Mouse (Mus musculus) ES-E14 (cell line): Measurements from ENCODE around the gene Tcea2.

ENCODE experiments used
- CHD2 ChIP-seq: IDR thresholded peaks from 2 replicates; pipeline ENCODE4 v1.6.1; 2014; ENCODE audit warnings: mild to moderate bottlenecking, low read depth, low read length, inconsistent platforms
- HCFC1 ChIP-seq: IDR thresholded peaks from 2 replicates; pipeline ENCODE4 v1.6.1; 2012; ENCODE audit warnings: low read length, inconsistent platforms, borderline replicate concordance; ENCODE audit not compliant: insufficient read depth
- MAFK ChIP-seq: IDR thresholded peaks from 2 replicates; pipeline ENCODE4 v1.6.1; 2014; ENCODE audit warnings: mild to moderate bottlenecking, low read depth, low read length, inconsistent platforms; ENCODE audit not compliant: insufficient read depth
- ZC3H11A ChIP-seq: IDR thresholded peaks from 2 replicates; pipeline ENCODE4 v1.6.1; 2012; ENCODE audit warnings: low read depth, mild to moderate bottlenecking, inconsistent platforms, low read length, borderline replicate concordance
- ZNF384 ChIP-seq: IDR thresholded peaks from 2 replicates; pipeline ENCODE4 v1.6.1; 2012; ENCODE audit warnings: low read depth, low read length, inconsistent platforms

GRCm38 (mm10) chr2:181674934-181675333 is 5.2 kb upstream of the Tcea2 start:
- TF ChIP-seq ZC3H11A (no peak), HCFC1 (no peak), MAFK (no peak), ZNF384 (no peak), CHD2 (no peak)
